Mouse (Mus musculus): ENCODE measurements around the gene Ikbke. TPM values are rescaled to one million over a fixed set of nuclear protein-coding genes. Genes with fewer than 3 reads are reported as not detected.

Ikbke gene
- polyA plus RNA-seq, 1 experiment from 2014 or later: 21.3 TPM

DNA sequence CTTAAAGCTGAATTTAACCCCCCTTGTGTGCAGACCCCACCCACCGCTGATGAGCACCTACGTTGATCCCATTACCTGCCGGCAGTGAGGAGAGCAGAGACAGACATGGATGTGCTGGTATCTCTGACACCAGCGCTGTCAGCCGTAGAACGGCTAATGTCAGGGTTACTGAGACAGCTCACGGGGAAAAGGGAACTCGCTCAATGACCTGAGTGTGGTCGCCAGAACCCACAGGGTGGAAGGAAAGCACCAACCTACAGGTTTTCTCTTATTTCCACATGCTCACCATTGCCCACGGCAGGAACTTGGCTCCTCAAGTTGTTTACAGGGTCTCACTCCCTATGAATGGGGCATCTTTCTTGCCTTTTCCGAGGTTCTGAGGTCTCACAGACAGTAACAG is 60.5 kb downstream of the Ikbke start:
- no peaks in the 10 kb centered on the region for H3K27me3 ChIP-seq
- DNase-seq (ENCODE audit: low read depth, low spot score): no peak
- in situ Hi-C loops (cut with MboI; ENCODE audit: low pct_unique_long_range_greater_than_20kb): no loop called here
- CTCF ChIA-PET: interaction anchor here (1.0 to 2.3 kb wide), 3 partner anchors 14 to 100 kb away, joined by 3 to 8 read pairs (median 3); no protein-coding TSS in a partner anchor
- no peak for ATAC-seq
- POLR2A ChIA-PET: no interaction called here
- TF ChIP-seq CTCF (IDR thresholded peaks at IDR 0.05): no peak

DNA sequence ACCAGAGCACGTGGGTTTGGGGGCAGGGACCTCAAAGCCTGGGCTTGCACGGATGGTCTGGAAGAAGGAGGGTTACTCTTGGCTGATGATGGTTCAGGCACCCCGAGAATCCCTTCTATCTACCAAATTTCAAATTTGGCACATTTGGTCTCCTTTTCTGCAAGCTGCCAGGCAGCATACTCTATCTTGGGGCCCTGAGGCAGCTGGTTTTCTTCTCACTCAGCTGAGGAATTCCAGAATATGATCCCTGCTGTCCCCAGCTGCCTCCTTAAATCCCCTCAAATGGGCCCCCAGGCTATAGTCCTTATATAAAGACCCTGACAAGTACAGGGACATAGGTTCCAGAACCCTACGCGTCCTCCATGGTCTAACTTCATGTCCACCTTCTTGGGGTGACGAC is 66.0 kb downstream of the Ikbke start:
- TF ChIP-seq CTCF (IDR thresholded peaks at IDR 0.05): no peak
- no peak for DNase-seq (ENCODE audit: low read depth, low spot score)
- CTCF ChIA-PET: interaction anchor here (1.9 kb wide), 1 partner anchor 33 kb away, joined by 4 read pairs; no protein-coding TSS in a partner anchor
- in situ Hi-C loops (cut with MboI; ENCODE audit: low pct_unique_long_range_greater_than_20kb): no loop called here
- ATAC-seq: no peak
- no peaks in the 10 kb centered on the region for H3K27me3 ChIP-seq
- POLR2A ChIA-PET: interaction anchor here (1.5 kb wide), 1 partner anchor 26 kb away, joined by 3 read pairs; no protein-coding TSS in a partner anchor

DNA sequence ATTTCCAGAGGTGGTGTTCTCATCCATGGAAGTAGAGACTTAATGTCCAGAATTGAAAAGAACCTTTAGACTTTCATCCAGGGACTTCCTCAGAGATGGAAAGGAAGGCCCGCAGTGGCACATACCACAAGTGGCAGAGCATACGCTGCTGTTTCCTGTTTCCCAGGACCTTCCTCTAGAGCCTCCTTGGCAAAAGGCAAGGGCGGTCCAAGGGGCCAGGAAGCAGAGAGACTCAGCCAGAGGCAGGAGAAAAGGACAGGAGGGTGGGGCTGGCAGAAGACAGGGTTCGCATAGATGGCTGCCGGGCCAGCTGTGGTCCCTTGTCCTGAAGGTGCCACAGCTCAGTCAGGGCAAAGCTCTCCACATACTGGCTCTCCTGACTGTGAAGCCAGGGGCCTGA is 66.5 kb downstream of the Ikbke start:
- POLR2A ChIA-PET: interaction anchor here (1.5 kb wide), 1 partner anchor 27 kb away, joined by 3 read pairs; no protein-coding TSS in a partner anchor
- CTCF ChIA-PET: interaction anchor here (1.9 to 3.5 kb wide), 2 partner anchors 9 to 33 kb away, joined by 4 to 18 read pairs; no protein-coding TSS in a partner anchor
- ATAC-seq (no peak), DNase-seq (ENCODE audit: low read depth, low spot score) (no peak)
- H3K27me3 ChIP-seq: no peaks in the 10 kb centered on the region
- in situ Hi-C loops (cut with MboI; ENCODE audit: low pct_unique_long_range_greater_than_20kb): no loop called here
- TF ChIP-seq CTCF (IDR thresholded peaks at IDR 0.05): no peak

DNA sequence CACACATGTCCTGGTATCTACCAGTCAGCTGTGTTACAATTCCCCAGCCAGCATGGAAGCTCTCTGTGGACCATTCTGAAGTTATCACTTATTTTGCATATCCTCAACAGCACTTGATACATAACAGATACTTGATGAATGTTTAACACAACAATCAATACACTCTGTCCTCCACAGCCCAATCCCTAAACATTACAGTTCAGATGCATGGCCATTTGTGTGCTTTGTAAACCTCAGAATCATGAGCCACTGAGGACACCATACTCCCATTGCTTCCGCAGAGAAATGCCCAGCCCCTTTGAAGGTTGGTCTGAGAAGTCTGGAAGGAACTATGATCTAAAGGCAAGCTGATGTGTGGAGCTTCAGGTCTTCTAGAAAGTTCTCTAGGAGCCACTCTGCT is 67.8 kb downstream of the Ikbke start:
- DNase-seq (ENCODE audit: low read depth, low spot score) (no peak), ATAC-seq (no peak)
- ChIA-PET POLR2A (no interaction called here), CTCF (interaction anchor here (1.5 to 3.5 kb wide), 3 partner anchors 10 to 35 kb away, joined by 3 to 18 read pairs (median 8); no protein-coding TSS in a partner anchor)
- H3K27me3 ChIP-seq: no peaks in the 10 kb centered on the region
- TF ChIP-seq CTCF (IDR thresholded peaks at IDR 0.05): no peak
- in situ Hi-C loops (cut with MboI; ENCODE audit: low pct_unique_long_range_greater_than_20kb): no loop called here

DNA sequence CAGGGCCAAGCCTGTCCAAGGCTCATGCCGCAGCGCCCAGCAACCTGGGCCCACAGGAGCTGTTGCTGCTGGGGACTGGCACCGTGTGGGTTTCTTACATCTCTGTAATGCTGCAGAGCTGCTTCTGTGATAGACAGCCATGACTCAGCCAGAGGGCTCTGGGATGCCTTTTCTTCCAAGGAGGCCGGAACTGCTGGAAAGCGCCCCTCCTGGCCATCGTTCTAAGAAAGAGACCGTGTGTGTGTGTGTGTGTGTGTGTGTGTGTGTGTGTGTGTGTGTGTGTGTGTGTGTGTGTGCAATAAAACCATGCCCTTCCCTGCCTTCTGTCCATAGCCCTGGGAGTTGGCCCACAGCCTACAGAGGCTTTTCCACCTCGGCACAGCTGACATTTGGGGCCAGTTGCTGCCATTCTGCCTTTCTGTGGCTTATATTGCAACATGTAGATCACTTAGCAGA is 69.4 kb downstream of the Ikbke start:
- no peak for ATAC-seq
- DNase-seq (ENCODE audit: low read depth, low spot score): no peak
- H3K27me3 ChIP-seq: no peaks in the 10 kb centered on the region
- ChIA-PET POLR2A (no interaction called here), CTCF (interaction anchor here (0.7 to 3.5 kb wide), 5 partner anchors 12 to 37 kb away, joined by 3 to 18 read pairs (median 8); no protein-coding TSS in a partner anchor)
- TF ChIP-seq CTCF (IDR thresholded peaks at IDR 0.05): no peak
- in situ Hi-C loops (cut with MboI; ENCODE audit: low pct_unique_long_range_greater_than_20kb): no loop called here

DNA sequence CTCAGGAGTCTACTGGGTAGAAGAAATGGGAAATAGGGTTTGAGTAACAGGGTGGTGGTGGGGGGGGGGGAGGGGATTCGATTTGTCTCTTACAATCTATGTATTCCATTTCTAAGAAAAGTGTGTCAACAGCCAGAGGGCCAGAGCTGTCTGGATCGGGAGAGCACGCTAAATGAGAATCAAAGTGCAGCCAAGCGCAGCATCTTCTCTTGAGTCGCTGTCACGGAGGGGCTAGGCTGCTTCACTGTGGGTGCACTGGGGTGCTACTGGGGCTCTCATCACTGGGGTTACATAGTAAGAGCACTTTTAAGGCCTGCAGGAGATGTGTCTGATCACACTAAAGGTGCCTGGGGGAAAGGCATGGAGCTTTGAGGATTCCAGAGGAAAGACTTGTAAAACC is 70.6 kb downstream of the Ikbke start:
- DNase-seq (ENCODE audit: low read depth, low spot score) (no peak), ATAC-seq (no peak)
- ChIA-PET CTCF (interaction anchor here (1.4 to 2.1 kb wide), 4 partner anchors 11 to 38 kb away, joined by 3 to 10 read pairs (median 8); no protein-coding TSS in a partner anchor), POLR2A (interaction anchor here (1.4 kb wide), 1 partner anchor 33 kb away, joined by 5 read pairs; no protein-coding TSS in a partner anchor)
- in situ Hi-C loops (cut with MboI; ENCODE audit: low pct_unique_long_range_greater_than_20kb): no loop called here
- no peaks in the 10 kb centered on the region for H3K27me3 ChIP-seq
- no peak for TF ChIP-seq CTCF (IDR thresholded peaks at IDR 0.05)

DNA sequence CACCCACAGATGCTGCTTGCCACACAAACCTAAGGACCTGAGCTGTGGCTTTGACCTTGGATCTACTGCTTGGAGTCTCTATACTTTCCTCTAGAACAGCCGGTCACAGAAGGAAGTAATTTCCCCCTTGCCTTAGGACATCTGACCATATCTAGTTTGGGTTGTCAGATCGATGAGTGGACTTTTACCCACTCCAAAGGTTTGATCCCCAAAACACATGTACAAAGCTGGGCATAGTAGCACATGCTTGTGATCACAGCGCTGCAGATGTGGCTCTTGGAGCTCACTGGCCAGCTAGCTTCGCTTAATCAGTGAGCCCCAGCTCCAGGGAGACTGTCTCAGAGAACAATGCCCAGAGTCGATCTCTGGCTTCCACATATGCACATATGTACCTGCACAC is 71.3 kb downstream of the Ikbke start:
- ATAC-seq (no peak), DNase-seq (ENCODE audit: low read depth, low spot score) (no peak)
- ChIA-PET CTCF (interaction anchor here (1.7 to 2.2 kb wide), 4 partner anchors 10 to 38 kb away, joined by 5 to 10 read pairs (median 8); partner anchors contain the start of gene Rassf5), POLR2A (interaction anchor here (1.4 kb wide), 1 partner anchor 34 kb away, joined by 5 read pairs; no protein-coding TSS in a partner anchor)
- in situ Hi-C loops (cut with MboI; ENCODE audit: low pct_unique_long_range_greater_than_20kb): no loop called here
- H3K27me3 ChIP-seq: no peaks in the 10 kb centered on the region
- no peak for TF ChIP-seq CTCF (IDR thresholded peaks at IDR 0.05)

DNA sequence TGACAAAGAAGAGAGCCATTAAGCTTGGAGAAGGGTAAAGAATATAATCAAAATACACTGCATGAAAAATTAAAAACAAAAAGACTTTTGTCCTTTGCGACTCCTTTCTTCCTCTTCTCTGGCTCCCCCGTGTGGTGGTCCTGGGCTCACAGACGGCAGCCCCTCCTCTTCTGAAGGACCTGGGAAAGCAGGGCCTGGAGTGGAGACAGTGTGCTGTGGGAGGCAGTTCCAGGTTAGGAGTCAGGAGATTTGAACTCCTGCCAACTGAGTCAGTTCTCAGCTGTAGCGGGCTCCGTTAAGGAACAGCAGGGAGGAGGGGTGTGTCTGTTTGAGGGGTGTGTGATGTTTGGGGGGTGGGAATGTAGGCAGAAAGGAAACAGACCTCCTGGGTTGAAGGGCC is 71.9 kb downstream of the Ikbke start:
- H3K27me3 ChIP-seq: no peaks in the 10 kb centered on the region
- ChIA-PET POLR2A (no interaction called here), CTCF (interaction anchor here (0.8 to 2.7 kb wide), 8 partner anchors 9 to 53 kb away, joined by 3 to 10 read pairs (median 6); partner anchors contain the start of gene Rassf5)
- no peak for ATAC-seq
- in situ Hi-C loops (cut with MboI; ENCODE audit: low pct_unique_long_range_greater_than_20kb): no loop called here
- TF ChIP-seq CTCF (IDR thresholded peaks at IDR 0.05): peak; percentile 81
- DNase-seq (ENCODE audit: low read depth, low spot score): no peak

DNA sequence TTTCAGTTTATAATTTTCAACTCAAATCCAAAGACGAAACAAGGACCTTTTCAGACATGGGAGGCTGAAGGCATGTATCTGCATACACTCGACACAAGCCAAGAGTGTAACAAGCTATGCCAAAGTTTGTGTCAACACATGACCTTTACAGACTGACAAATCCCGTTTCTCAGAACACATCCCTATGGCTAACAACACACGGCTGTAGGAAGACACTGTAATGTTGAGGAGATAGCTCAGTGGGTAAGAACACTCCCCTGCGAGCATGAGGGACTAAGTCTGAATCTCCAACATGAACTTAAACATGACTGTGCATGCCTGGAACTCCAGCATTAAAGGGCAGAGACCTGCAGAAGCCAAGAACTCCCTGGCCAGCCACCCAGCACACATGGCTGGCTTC is 73.1 kb downstream of the Ikbke start:
- no peak for DNase-seq (ENCODE audit: low read depth, low spot score)
- in situ Hi-C loops (cut with MboI; ENCODE audit: low pct_unique_long_range_greater_than_20kb): no loop called here
- ATAC-seq: no peak
- no peak for TF ChIP-seq CTCF (IDR thresholded peaks at IDR 0.05)
- ChIA-PET CTCF (interaction anchor here (1.0 to 2.7 kb wide), 5 partner anchors 12 to 54 kb away, joined by 3 to 9 read pairs (median 5); partner anchors contain the start of gene Rassf5), POLR2A (no interaction called here)
- H3K27me3 ChIP-seq: no peaks in the 10 kb centered on the region

DNA sequence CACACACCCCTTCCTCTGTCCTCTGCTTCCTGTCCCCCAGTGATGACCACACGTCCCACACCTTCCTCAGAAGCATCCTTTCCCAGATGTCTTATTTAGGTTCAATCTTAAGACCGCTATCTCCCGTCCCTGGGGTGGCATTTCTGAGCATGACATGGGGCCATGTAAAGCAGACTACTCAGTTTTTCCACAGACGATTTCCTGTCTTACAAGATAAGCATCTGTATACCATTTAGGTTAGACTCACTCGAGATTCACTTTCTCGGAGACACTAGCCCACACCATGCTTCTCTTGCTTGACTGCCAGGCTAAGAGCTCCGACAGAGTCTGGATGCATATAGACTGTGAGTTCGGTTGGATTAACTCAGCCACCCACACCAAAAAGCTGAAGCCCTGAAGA is 74.9 kb downstream of the Ikbke start:
- TF ChIP-seq CTCF (IDR thresholded peaks at IDR 0.05): no peak
- POLR2A ChIA-PET: no interaction called here
- no peaks in the 10 kb centered on the region for H3K27me3 ChIP-seq
- no peak for ATAC-seq
- CTCF ChIA-PET: no interaction called here
- DNase-seq (ENCODE audit: low read depth, low spot score): no peak
- in situ Hi-C loops (cut with MboI; ENCODE audit: low pct_unique_long_range_greater_than_20kb): no loop called here

Other genes starting within 250 kb of the Ikbke start
- gene Mapkapk2, start 181.8 kb downstream of the Ikbke start, polyA plus RNA-seq (2021): 129 TPM
- gene Dyrk3, start 141.3 kb downstream of the Ikbke start, polyA plus RNA-seq (2021): 11.7 TPM
- gene Eif2d, start 126.4 kb downstream of the Ikbke start, polyA plus RNA-seq (2021): 53.8 TPM
- gene Rassf5, start 34.3 kb downstream of the Ikbke start, polyA plus RNA-seq (2021): 9.5 TPM
- gene Srgap2, start 247.7 kb upstream of the Ikbke start, polyA plus RNA-seq (2021): 29.4 TPM
- 2.3 TPM for gene Fam72a, start 248.3 kb upstream of the Ikbke start, polyA plus RNA-seq (2021)

Data from Patski (cell line).